Mouse (Mus musculus) liver, embryonic 14.5 days (tissue): ENCODE data around the gene Mboat2.

Source experiments
- CTCF ChIP-seq: IDR thresholded peaks from 2 replicates; pipeline ENCODE4 v1.5.1; 2016; ENCODE audit warnings: antibody characterized with exemption, low read depth, control low read depth
- EP300 ChIP-seq: IDR thresholded peaks from 2 replicates; pipeline ENCODE4 v1.6.1; 2016; ENCODE audit warnings: antibody characterized with exemption, low read depth

GRCm38 (mm10) chr12:24872689-24873088 is 42.0 kb downstream of the Mboat2 start:
- peak; percentile 19; the same call in 1 of the 2 replicates for TF ChIP-seq CTCF
- no peak for TF ChIP-seq EP300
